Mouse (Mus musculus) liver (tissue): ENCODE data around the gene Hus1.

Source experiments
- DNase-seq: peaks from one replicate; pipeline ENCODE4 v3.0.0-alpha.2; 2020; ENCODE audit warnings: mixed read lengths

Hus1 gene

GRCm38 (mm10) chr11:8973166-8973565 is 37.8 kb downstream of the Hus1 start, which contains the start of gene Pkd1l1:
Pkd1l1 (minus strand) TSS chr11:8973266.
- no peak for DNase-seq

GRCm38 (mm10) chr11:8972093-8972492 is 38.9 kb downstream of the Hus1 start:
- DNase-seq = peak; percentile 55

GRCm38 (mm10) chr11:8970509-8970908 is 40.5 kb downstream of the Hus1 start:
- DNase-seq = peak; percentile 61

- peak; percentile 34 for DNase-seq
Measured at GRCm38 (mm10) chr11:8968094-8968493, 42.9 kb downstream of the Hus1 start.

GRCm38 (mm10) chr11:8958572-8958971 is 52.4 kb downstream of the Hus1 start:
- DNase-seq = no peak

- DNase-seq = no peak
Measured at GRCm38 (mm10) chr11:8958108-8958507, 52.9 kb downstream of the Hus1 start.

- peak; percentile 37 for DNase-seq
Measured at GRCm38 (mm10) chr11:8957023-8957422, 54.0 kb downstream of the Hus1 start.

GRCm38 (mm10) chr11:8955678-8956077 is 55.3 kb downstream of the Hus1 start:
- DNase-seq = peak; percentile 20

GRCm38 (mm10) chr11:8949765-8950430 is 61.1 kb downstream of the Hus1 start:
- DNase-seq = no peak

- no peak for DNase-seq
Measured at GRCm38 (mm10) chr11:8948871-8949270, 62.1 kb downstream of the Hus1 start.

- DNase-seq = no peak
Measured at GRCm38 (mm10) chr11:8944114-8944513, 66.9 kb downstream of the Hus1 start.
